In the genomic region with DNA sequence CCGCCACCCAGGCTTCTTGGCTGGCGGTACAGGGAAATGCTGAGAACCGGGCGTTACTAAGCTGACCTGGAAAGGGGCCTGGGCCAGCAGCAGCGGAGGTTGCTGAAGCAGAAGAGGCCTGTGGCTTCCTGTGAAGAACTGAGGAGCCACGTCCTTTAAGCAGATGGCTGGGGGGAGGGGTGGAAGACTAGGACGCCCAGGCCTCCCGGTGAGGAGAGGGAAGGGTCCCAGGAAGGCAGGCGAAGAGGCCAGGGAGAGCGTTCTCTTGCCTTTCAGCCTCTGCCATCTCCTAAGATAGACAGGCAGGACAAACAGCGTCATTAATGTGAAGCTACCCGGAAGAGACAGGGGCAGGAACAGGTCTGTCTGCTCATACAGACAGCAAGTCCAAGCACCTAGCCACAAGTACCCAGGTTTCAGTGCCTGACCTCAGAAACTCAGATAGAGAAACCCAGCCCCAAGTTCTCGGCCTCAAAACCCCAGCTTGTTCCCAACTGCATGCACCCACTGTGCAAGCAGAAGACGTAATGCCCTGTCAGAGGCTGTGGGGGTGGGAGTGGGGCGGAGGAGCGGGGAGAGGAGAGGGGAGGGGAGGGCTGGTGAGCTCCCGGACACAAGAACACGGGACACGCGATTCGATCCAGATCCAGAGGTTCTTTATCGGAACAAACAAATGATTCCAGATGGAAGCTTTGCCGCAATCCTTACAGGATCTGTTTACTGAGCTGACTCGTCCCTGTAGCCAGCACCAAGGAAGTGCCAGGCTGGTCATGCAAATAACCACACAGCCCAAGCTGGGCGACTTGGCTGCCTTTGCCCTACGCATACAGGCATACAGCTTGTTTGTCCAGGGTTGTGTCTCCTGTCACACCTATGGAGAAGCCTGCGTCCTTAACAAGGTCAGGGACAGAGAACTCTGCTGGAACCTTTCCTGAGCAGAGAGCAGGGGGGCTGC, we compare ENCODE assay signal across 8 mouse cellular contexts. TPM values are rescaled to one million over a fixed set of nuclear protein-coding genes. Genes with fewer than 3 reads are reported as not detected.
DNase-seq lines count a peak whose midpoint lies in the region; ATAC-seq and TF ChIP-seq lines count a peak whose summit lies in the region.

No protein-coding gene starts in this region.

- TF ChIP-seq CTCF in C2C12 (IDR thresholded peaks at IDR 0.05; ENCODE audit: control insufficient read depth, insufficient read depth, insufficient read length): no peak
- no peak for TF ChIP-seq CTCF in kidney, postnatal 0 days (IDR thresholded peaks at IDR 0.05; ENCODE audit: low read depth)
- TF ChIP-seq CTCF in lung, embryonic 14.5 days (IDR thresholded peaks at IDR 0.05; ENCODE audit: low read depth): no peak
- no peak for TF ChIP-seq CTCF in olfactory bulb, adult 2 months (IDR thresholded peaks at IDR 0.05; ENCODE audit: insufficient read depth, low read depth, low read length)

- no peak for TF ChIP-seq POLR2A in olfactory bulb, adult 2 months (IDR thresholded peaks at IDR 0.05; ENCODE audit: insufficient read depth, low read depth, low read length)

- H3ac ChIP-seq in C2C12 (ENCODE audit: control insufficient read depth, insufficient read length, low read depth): peak overlapping the region; percentile 27

- H3K27ac ChIP-seq in embryonic facial prominence, embryonic 13.5 days: peak overlapping the region; percentile 82
- peak overlapping the region; percentile 82 to 88 for H3K27ac ChIP-seq in heart, embryonic 14.5 days (replicated peaks in 1 of 2; ENCODE audit: control insufficient read depth in 1 of 2, insufficient read depth in 1 of 2, low read depth in 2 of 2, low read length in 2 of 2)
- peak overlapping the region; percentile 67 for H3K27ac ChIP-seq in kidney, postnatal 0 days
- H3K27ac ChIP-seq in lung, embryonic 14.5 days (ENCODE audit: low read depth): peak overlapping the region; percentile 75
- peak overlapping the region; percentile 46 for H3K27ac ChIP-seq in olfactory bulb, adult 2 months (ENCODE audit: insufficient read depth, low read depth, low read length)

- H3K4me1 ChIP-seq in embryonic facial prominence, embryonic 13.5 days: peaks cover 33% of the 10 kb centered on the region
- H3K4me1 ChIP-seq in heart, embryonic 14.5 days (ENCODE audit: control insufficient read depth in 2 of 2, insufficient read depth in 2 of 2, low read length in 2 of 2): peaks cover 29 to 30% of the 10 kb centered on the region in 2 experiments
- peaks cover 12% of the 10 kb centered on the region for H3K4me1 ChIP-seq in kidney, postnatal 0 days (replicated peaks; ENCODE audit: insufficient read depth, low read length)
- peaks cover 13% of the 10 kb centered on the region for H3K4me1 ChIP-seq in lung, embryonic 14.5 days (ENCODE audit: insufficient read depth)
- peaks cover 19% of the 10 kb centered on the region for H3K4me1 ChIP-seq in olfactory bulb, adult 2 months (ENCODE audit: control insufficient read depth, insufficient read depth, low read length)

- 13% methylated on average over 27 of the region's 27 CpGs for WGBS in embryonic facial prominence, embryonic 13.5 days
- 25% methylated on average over 27 of the region's 27 CpGs for WGBS in heart, embryonic 14.5 days
- WGBS in kidney, postnatal 0 days: 15% methylated on average over 27 of the region's 27 CpGs
- 10% methylated on average over 27 of the region's 27 CpGs for WGBS in lung, embryonic 14.5 days
- 31% methylated on average over 27 of the region's 27 CpGs for WGBS in olfactory bulb, adult 2 months

- H3K9ac ChIP-seq in embryonic facial prominence, embryonic 13.5 days: peak overlapping the region; percentile 63
- peak overlapping the region; percentile 59 for H3K9ac ChIP-seq in heart, embryonic 14.5 days (ENCODE audit: low read length)
- H3K9ac ChIP-seq in kidney, postnatal 0 days (ENCODE audit: low read depth, low read length): no peak overlapping the region
- H3K9ac ChIP-seq in lung, embryonic 14.5 days: peak overlapping the region; percentile 34

- peak; percentile 77 for DNase-seq in adrenal gland, adult 2 months
- DNase-seq in kidney, postnatal 0 days (ENCODE audit: low spot score): peak; percentile 59
- DNase-seq in lung, embryonic 14.5 days: peak; percentile 67
- peak; percentile 85 for DNase-seq in thymus, postnatal 4 days

- H3K79me2 ChIP-seq in C2C12 (ENCODE audit: control insufficient read depth, insufficient read depth): no peaks in the 10 kb centered on the region

- H3K4me3 ChIP-seq in C2C12 (ENCODE audit: insufficient read depth, poor library complexity, severe bottlenecking): no peak overlapping the region
- H3K4me3 ChIP-seq in embryonic facial prominence, embryonic 13.5 days: peak overlapping the region; percentile 20; the same call in 1 of the 2 replicates
- peak overlapping the region in 1 of 2 experiments; percentile 4; a peak in 1 of 4 replicates for H3K4me3 ChIP-seq in heart, embryonic 14.5 days (ENCODE audit: control insufficient read depth in 1 of 2, insufficient read depth in 1 of 2, low read depth in 1 of 2, low read length in 2 of 2)
- 0 out of 2 replicates have a peak overlapping the region, but pooled peaks have one; percentile 3 for H3K4me3 ChIP-seq in kidney, postnatal 0 days (replicated peaks; ENCODE audit: low read depth, low read length)
- H3K4me3 ChIP-seq in lung, embryonic 14.5 days (ENCODE audit: low read depth, low read length): no peak overlapping the region; the same call in 1 of the 2 replicates
- H3K4me3 ChIP-seq in olfactory bulb, adult 2 months (ENCODE audit: insufficient read depth, low read depth, low read length): 0 out of 2 replicates have a peak overlapping the region, but pooled peaks have one; percentile 18

- H3K27me3 ChIP-seq in C2C12 (ENCODE audit: control insufficient read depth, insufficient read depth, insufficient read length): no peaks in the 10 kb centered on the region
- no peaks in the 10 kb centered on the region for H3K27me3 ChIP-seq in embryonic facial prominence, embryonic 13.5 days
- H3K27me3 ChIP-seq in heart, embryonic 14.5 days (ENCODE audit: control insufficient read depth, insufficient read depth, low read length): no peaks in the 10 kb centered on the region
- no peaks in the 10 kb centered on the region for H3K27me3 ChIP-seq in kidney, postnatal 0 days (ENCODE audit: insufficient read depth, low read length)
- no peaks in the 10 kb centered on the region for H3K27me3 ChIP-seq in lung, embryonic 14.5 days (ENCODE audit: insufficient read depth, low read length)

- H3K79me3 ChIP-seq in C2C12 (ENCODE audit: low read depth): no peaks in the 10 kb centered on the region

- H3K36me3 ChIP-seq in C2C12 (ENCODE audit: control insufficient read depth, insufficient read depth): no peaks in the 10 kb centered on the region
- no peaks in the 10 kb centered on the region for H3K36me3 ChIP-seq in embryonic facial prominence, embryonic 13.5 days
- no peaks in the 10 kb centered on the region for H3K36me3 ChIP-seq in heart, embryonic 14.5 days (ENCODE audit: control insufficient read depth, insufficient read depth, low read length)
- H3K36me3 ChIP-seq in kidney, postnatal 0 days (ENCODE audit: insufficient read depth, low read length): no peaks in the 10 kb centered on the region
- H3K36me3 ChIP-seq in lung, embryonic 14.5 days (ENCODE audit: insufficient read depth): no peaks in the 10 kb centered on the region

- 0 out of 2 replicates have a peak, but pooled peaks have one; percentile 18 for ATAC-seq in embryonic facial prominence, embryonic 13.5 days (ENCODE audit: insufficient number of reproducible peaks, insufficient read depth, low FRiP score, low TSS enrichment, low read depth)
- ATAC-seq in heart, embryonic 14.5 days (ENCODE audit: insufficient number of reproducible peaks, insufficient read depth, low FRiP score, low read depth): 0 out of 2 replicates have a peak, but pooled peaks have one; percentile 8
- peak; percentile 9; the same call in 1 of the 2 replicates for ATAC-seq in kidney, postnatal 0 days (replicated peaks; ENCODE audit: low FRiP score, low read depth)
- ATAC-seq in lung, embryonic 14.5 days (ENCODE audit: insufficient read depth): peak; percentile 54

- no peaks in the 10 kb centered on the region for H3K9me3 ChIP-seq in embryonic facial prominence, embryonic 13.5 days
- H3K9me3 ChIP-seq in heart, embryonic 14.5 days (ENCODE audit: control insufficient read depth, low read length): no peaks in the 10 kb centered on the region
- no peaks in the 10 kb centered on the region for H3K9me3 ChIP-seq in kidney, postnatal 0 days (replicated peaks; ENCODE audit: low read length)
- H3K9me3 ChIP-seq in lung, embryonic 14.5 days (ENCODE audit: low read depth, low read length): no peaks in the 10 kb centered on the region

- peak overlapping the region; percentile 56 for H3K4me2 ChIP-seq in embryonic facial prominence, embryonic 13.5 days
- peak overlapping the region; percentile 52 for H3K4me2 ChIP-seq in heart, embryonic 14.5 days (ENCODE audit: low read length)
- H3K4me2 ChIP-seq in kidney, postnatal 0 days (ENCODE audit: low read length): peak overlapping the region; percentile 49
- peak overlapping the region; percentile 54 for H3K4me2 ChIP-seq in lung, embryonic 14.5 days

TF ChIP-seq in C2C12, 6 proteins besides CTCF, POLR2A, EP300 and RAD21 (continues in another document):
- no peak for TF ChIP-seq MYOD1 (IDR thresholded peaks at IDR 0.05; ENCODE audit: control insufficient read depth, insufficient read length, low read depth)
- TF ChIP-seq MYOG (IDR thresholded peaks at IDR 0.05; ENCODE audit: control insufficient read depth, extremely low read depth, insufficient read length): no peak

RNA-seq across cellular contexts. Expression of a gene that starts 24.0 kb away (rescaled TPM):
- 15.5 TPM for polyA plus RNA-seq in C2C12 (2012; fragmentation: generic; extraction: Trizol)
- total RNA-seq in adrenal gland, adult 2 months (2021): 10 to 100 TPM; 27.7 to 35.4 TPM
- 10.9 and 13.2 TPM in 2 replicates for polyA plus RNA-seq in adrenal gland, adult 2 months (2012; rRNA removed)
- 44.7 and 47.7 TPM in 2 replicates for polyA plus RNA-seq in embryonic facial prominence, embryonic 13.5 days (2015; fragmentation: Nextera tagmentation; extraction: Ambion mirVana)
- polyA plus RNA-seq in heart, embryonic 14.5 days (2014; fragmentation: Nextera tagmentation; extraction: Ambion mirVana): 40.9 and 44.9 TPM in 2 replicates
- polyA plus RNA-seq in kidney, postnatal 0 days (2015; fragmentation: Nextera tagmentation; extraction: Ambion mirVana): 44.8 and 47.1 TPM in 2 replicates
- polyA plus RNA-seq in lung, embryonic 14.5 days (2014; fragmentation: Nextera tagmentation; extraction: Ambion mirVana): 43.0 and 44.7 TPM in 2 replicates
- polyA plus RNA-seq in olfactory bulb, adult 2 months (2012; ENCODE audit: insufficient read depth, insufficient read length, low replicate concordance, missing spikeins): not detected in 2 replicates

RNA-seq across cellular contexts. Expression of a gene that starts 27.6 kb away (rescaled TPM):
- 0.01 TPM for polyA plus RNA-seq in C2C12 (2012; fragmentation: generic; extraction: Trizol)
- total RNA-seq in adrenal gland, adult 2 months (2021): under 1 TPM; 0.29 to 0.93 TPM
- polyA plus RNA-seq in adrenal gland, adult 2 months (2012; rRNA removed): 0.29 and 0.56 TPM in 2 replicates
- 0.10 and 0.28 TPM in 2 replicates for polyA plus RNA-seq in embryonic facial prominence, embryonic 13.5 days (2015; fragmentation: Nextera tagmentation; extraction: Ambion mirVana)
- 0.18 and 0.74 TPM in 2 replicates for polyA plus RNA-seq in heart, embryonic 14.5 days (2014; fragmentation: Nextera tagmentation; extraction: Ambion mirVana)
- polyA plus RNA-seq in kidney, postnatal 0 days (2015; fragmentation: Nextera tagmentation; extraction: Ambion mirVana): 0.47 and 0.51 TPM in 2 replicates
- 0.46 and 0.66 TPM in 2 replicates for polyA plus RNA-seq in lung, embryonic 14.5 days (2014; fragmentation: Nextera tagmentation; extraction: Ambion mirVana)
- polyA plus RNA-seq in olfactory bulb, adult 2 months (2012; ENCODE audit: insufficient read depth, insufficient read length, low replicate concordance, missing spikeins): not detected in 2 replicates

Comparison
In these comparisons a context has a peak if more than half of its experiments do, and no peak if none do; other contexts are left out.
1. H3K4me3 ChIP-seq: peak in embryonic facial prominence, embryonic 13.5 days (single experiment), kidney, postnatal 0 days (single experiment) and olfactory bulb, adult 2 months (single experiment); none in C2C12 (single experiment) and lung, embryonic 14.5 days (single experiment).
2. Peak in every context shown above with its lines, with median percentiles within 50 percentile points of each other: DNase-seq, ATAC-seq, H3K27ac ChIP-seq and H3K4me2 ChIP-seq.